Mouse (Mus musculus) liver, embryonic 12.5 days (tissue): ENCODE measurements at regions not wholly inside any gene's neighbourhood (a gene's known extent, or its start where the extent isn't known, plus 50 kb on each side); places are given as distances from the start of the nearest gene placed in this dataset.

ENCODE experiments used
- ATAC-seq: fragments of 200-750 bp; cut with Nextera tagmentation; 2 replicates; pipeline ENCODE4 v1.8.0; 2017; ENCODE audit warnings: moderate number of reproducible peaks, mild to moderate bottlenecking, moderate library complexity
- H3K27ac ChIP-seq: fragments of 300-500 bp; sonication (generic); 2 replicates; pipeline ENCODE4 v1.5.1; 2016; ENCODE audit warnings: mild to moderate bottlenecking
- H3K27me3 ChIP-seq: fragments of 300-500 bp; sonication (generic); replicated peaks from 2 replicates; pipeline ENCODE4 v1.6.1; 2016; ENCODE audit warnings: mild to moderate bottlenecking, moderate library complexity
- H3K36me3 ChIP-seq: fragments of 300-500 bp; sonication (generic); 2 replicates; pipeline ENCODE4 v1.6.1; 2016; ENCODE audit warnings: mild to moderate bottlenecking, moderate library complexity
- H3K4me1 ChIP-seq: fragments of 300-500 bp; sonication (generic); 2 replicates; pipeline ENCODE4 v1.6.1; 2016
- H3K4me2 ChIP-seq: fragments of 300-500 bp; sonication (generic); 2 replicates; pipeline ENCODE4 v1.6.1; 2016; ENCODE audit warnings: mild to moderate bottlenecking, moderate library complexity
- H3K4me3 ChIP-seq: fragments of 300-500 bp; sonication (generic); 2 replicates; pipeline ENCODE4 v1.5.1; 2016; ENCODE audit warnings: mild to moderate bottlenecking, moderate library complexity
- H3K9ac ChIP-seq: fragments of 300-500 bp; sonication (generic); 2 replicates; pipeline ENCODE4 v1.6.1; 2016; ENCODE audit warnings: mild to moderate bottlenecking, moderate library complexity
- H3K9me3 ChIP-seq: fragments of 300-500 bp; sonication (generic); replicated peaks from 2 replicates; pipeline ENCODE4 v1.6.1; 2016; ENCODE audit warnings: mild to moderate bottlenecking, moderate library complexity
- WGBS: fragments of 180-500 bp; shearing (Covaris S2); methylation state at CpG from one replicate; pipeline ENCODE4 v1.1.7; 2016; ENCODE audit not compliant: insufficient replicate concordance; 5-methylcytosine and 5-hydroxymethylcytosine counted together

GRCm38 (mm10) chr16:30762898-30763595 lies 163.5 kb downstream of the Fam43a start:
- Histone ChIP-seq H3K9ac (no peak overlapping the region), H3K9me3 (no peaks in the 10 kb centered on the region), H3K4me2 (no peak overlapping the region), H3K4me1 (no peaks in the 10 kb centered on the region), H3K27ac (no peak overlapping the region), H3K27me3 (no peaks in the 10 kb centered on the region), H3K4me3 (no peak overlapping the region), H3K36me3 (no peaks in the 10 kb centered on the region)
- WGBS: 71% methylated on average over 14 of the region's 14 CpGs
- no peak for ATAC-seq

GRCm38 (mm10) chr16:30765591-30765990 lies 166.1 kb downstream of the Fam43a start:
- Histone ChIP-seq H3K36me3 (no peaks in the 10 kb centered on the region), H3K4me3 (no peak overlapping the region), H3K9me3 (no peaks in the 10 kb centered on the region), H3K9ac (no peak overlapping the region), H3K27ac (no peak overlapping the region), H3K4me2 (no peak overlapping the region), H3K27me3 (peaks cover 8% of the 10 kb centered on the region; the same call in 1 of the 2 replicates), H3K4me1 (peaks cover 6% of the 10 kb centered on the region; the same call in 1 of the 2 replicates)
- no peak for ATAC-seq
- 57% methylated on average over 4 of the region's 4 CpGs for WGBS

- no peak for ATAC-seq
- WGBS: 18% methylated on average over 5 of the region's 5 CpGs
These were observed 169.5 kb downstream of the Fam43a start for GRCm38 (mm10) chr16:30769007-30769442.

GRCm38 (mm10) chr16:30769467-30769866 lies 169.9 kb downstream of the Fam43a start:
- Histone ChIP-seq H3K27me3 (peaks cover 8% of the 10 kb centered on the region; the same call in 1 of the 2 replicates), H3K9ac (no peak overlapping the region), H3K27ac (no peak overlapping the region), H3K4me3 (no peak overlapping the region), H3K9me3 (no peaks in the 10 kb centered on the region), H3K4me1 (peaks cover 8% of the 10 kb centered on the region), H3K4me2 (no peak overlapping the region), H3K36me3 (no peaks in the 10 kb centered on the region)
- WGBS: 21% methylated on average over 11 of the region's 11 CpGs
- no peak for ATAC-seq

More at GRCm38 (mm10) chr16:30769007-30769442, 169.5 kb downstream of the Fam43a start:
- Histone ChIP-seq H3K27me3 (peaks cover 8% of the 10 kb centered on the region; the same call in 1 of the 2 replicates), H3K4me1 (peaks cover 8% of the 10 kb centered on the region), H3K4me2 (no peak overlapping the region), H3K27ac (no peak overlapping the region), H3K36me3 (no peaks in the 10 kb centered on the region), H3K9me3 (no peaks in the 10 kb centered on the region), H3K9ac (no peak overlapping the region), H3K4me3 (no peak overlapping the region)

GRCm38 (mm10) chr16:30772802-30773201 lies 173.3 kb downstream of the Fam43a start:
- Histone ChIP-seq H3K9ac (no peak overlapping the region), H3K4me1 (peaks cover 19% of the 10 kb centered on the region)
- ATAC-seq: no peak

GRCm38 (mm10) chr16:30774951-30775661 lies 175.6 kb downstream of the Fam43a start:
- Histone ChIP-seq H3K4me3 (no peak overlapping the region), H3K9ac (no peak overlapping the region), H3K4me2 (no peak overlapping the region), H3K36me3 (no peaks in the 10 kb centered on the region), H3K9me3 (no peaks in the 10 kb centered on the region), H3K27me3 (0 out of 2 replicates have a peak, but pooled peaks cover 8% of the 10 kb centered on the region), H3K27ac (no peak overlapping the region), H3K4me1 (peaks cover 13% of the 10 kb centered on the region)
- ATAC-seq: no peak
- 74% methylated on average over 14 of the region's 14 CpGs for WGBS

More at GRCm38 (mm10) chr16:30772802-30773201, 173.3 kb downstream of the Fam43a start:
- Histone ChIP-seq H3K27ac (no peak overlapping the region), H3K4me3 (no peak overlapping the region), H3K36me3 (no peaks in the 10 kb centered on the region), H3K4me2 (no peak overlapping the region), H3K27me3 (peaks cover 15% of the 10 kb centered on the region; the same call in 1 of the 2 replicates), H3K9me3 (no peaks in the 10 kb centered on the region)
- 21% methylated on average over 3 of the region's 3 CpGs for WGBS

- 54% methylated on average over 21 of the region's 21 CpGs for WGBS
- H3K36me3 ChIP-seq: no peaks in the 10 kb centered on the region
These were observed 176.5 kb downstream of the Fam43a start for GRCm38 (mm10) chr16:30775740-30776700.

GRCm38 (mm10) chr16:30777416-30777815 lies 177.9 kb downstream of the Fam43a start:
- 0 out of 2 replicates have a peak, but pooled peaks cover 8% of the 10 kb centered on the region for H3K27me3 ChIP-seq
- no peak for ATAC-seq
- 65% methylated on average over 6 of the region's 6 CpGs for WGBS
- H3K9me3 ChIP-seq: no peaks in the 10 kb centered on the region
- no peak overlapping the region for H3K4me2 ChIP-seq
- H3K36me3 ChIP-seq: no peaks in the 10 kb centered on the region
- peaks cover 13% of the 10 kb centered on the region for H3K4me1 ChIP-seq
- H3K9ac ChIP-seq: no peak overlapping the region
- no peak overlapping the region for H3K27ac ChIP-seq
- H3K4me3 ChIP-seq: no peak overlapping the region

More at GRCm38 (mm10) chr16:30775740-30776700, 176.5 kb downstream of the Fam43a start:
- 0 out of 2 replicates have a peak, but pooled peaks cover 8% of the 10 kb centered on the region for H3K27me3 ChIP-seq
- no peaks in the 10 kb centered on the region for H3K9me3 ChIP-seq
- H3K4me2 ChIP-seq: no peak overlapping the region
- no peak for ATAC-seq
- no peak overlapping the region for H3K27ac ChIP-seq
- no peak overlapping the region for H3K4me3 ChIP-seq
- H3K4me1 ChIP-seq: peaks cover 13% of the 10 kb centered on the region
- no peak overlapping the region for H3K9ac ChIP-seq

- Histone ChIP-seq H3K36me3 (no peaks in the 10 kb centered on the region), H3K4me3 (no peak overlapping the region), H3K27ac (no peak overlapping the region), H3K9ac (no peak overlapping the region), H3K9me3 (no peaks in the 10 kb centered on the region), H3K4me1 (0 out of 2 replicates have a peak, but pooled peaks cover 10% of the 10 kb centered on the region), H3K4me2 (no peak overlapping the region), H3K27me3 (0 out of 2 replicates have a peak, but pooled peaks cover 8% of the 10 kb centered on the region)
- no peak for ATAC-seq
- WGBS: 64% methylated on average over 7 of the region's 7 CpGs
These were observed 178.6 kb downstream of the Fam43a start for GRCm38 (mm10) chr16:30778078-30778477.

- Histone ChIP-seq H3K27me3 (0 out of 2 replicates have a peak, but pooled peaks cover 8% of the 10 kb centered on the region), H3K4me2 (no peak overlapping the region), H3K9me3 (no peaks in the 10 kb centered on the region), H3K36me3 (no peaks in the 10 kb centered on the region), H3K27ac (no peak overlapping the region), H3K9ac (no peak overlapping the region), H3K4me1 (0 out of 2 replicates have a peak, but pooled peaks cover 10% of the 10 kb centered on the region), H3K4me3 (no peak overlapping the region)
- no peak for ATAC-seq
- 56% methylated on average over 5 of the region's 5 CpGs for WGBS
These were observed 179.4 kb downstream of the Fam43a start for GRCm38 (mm10) chr16:30778945-30779344.

GRCm38 (mm10) chr16:30784261-30784660 lies 184.7 kb downstream of the Fam43a start:
- WGBS: 80% methylated on average over 5 of the region's 5 CpGs
- H3K4me3 ChIP-seq: no peak overlapping the region
- ATAC-seq: no peak

More at GRCm38 (mm10) chr16:30784261-30784660, 184.7 kb downstream of the Fam43a start:
- Histone ChIP-seq H3K36me3 (no peaks in the 10 kb centered on the region), H3K9ac (no peak overlapping the region), H3K27ac (no peak overlapping the region), H3K27me3 (no peaks in the 10 kb centered on the region), H3K4me2 (no peak overlapping the region), H3K9me3 (no peaks in the 10 kb centered on the region), H3K4me1 (peaks cover 37% of the 10 kb centered on the region)
